Mouse (Mus musculus) spleen, postnatal 14 days (tissue): ENCODE results near the gene Ptpn7.

Experiments used
- DNase-seq, 2 experiments: peaks; one replicate each; pipeline ENCODE4 v3.0.0; 2021 to 2022; ENCODE audit warnings: low spot score in 2 of 2

Ptpn7 gene

DNA sequence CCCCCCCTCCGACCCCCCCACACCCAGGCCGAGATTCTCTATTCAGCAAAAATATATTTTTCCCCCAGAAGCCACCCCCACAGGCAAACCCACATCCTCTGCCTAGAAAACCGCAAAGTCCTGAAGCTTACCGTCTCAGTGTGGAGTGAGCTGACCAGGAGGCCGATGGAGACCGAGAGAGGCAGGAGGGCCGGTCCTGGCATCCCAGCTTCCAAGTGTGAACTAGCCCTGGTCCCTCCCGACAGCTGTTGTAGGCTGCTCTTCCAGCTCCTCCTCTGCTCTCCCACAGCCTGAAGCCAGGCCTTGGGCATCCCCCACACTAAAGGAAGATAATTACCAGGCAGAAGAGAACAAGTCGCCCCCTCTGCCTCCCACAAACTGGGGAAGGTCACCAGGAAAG, 3.5 kb upstream of the Ptpn7 start:
- no peak for DNase-seq

GRCm38 (mm10) chr1:135129543-135130183, 2.8 kb upstream of the Ptpn7 start:
- DNase-seq: no peak

DNA sequence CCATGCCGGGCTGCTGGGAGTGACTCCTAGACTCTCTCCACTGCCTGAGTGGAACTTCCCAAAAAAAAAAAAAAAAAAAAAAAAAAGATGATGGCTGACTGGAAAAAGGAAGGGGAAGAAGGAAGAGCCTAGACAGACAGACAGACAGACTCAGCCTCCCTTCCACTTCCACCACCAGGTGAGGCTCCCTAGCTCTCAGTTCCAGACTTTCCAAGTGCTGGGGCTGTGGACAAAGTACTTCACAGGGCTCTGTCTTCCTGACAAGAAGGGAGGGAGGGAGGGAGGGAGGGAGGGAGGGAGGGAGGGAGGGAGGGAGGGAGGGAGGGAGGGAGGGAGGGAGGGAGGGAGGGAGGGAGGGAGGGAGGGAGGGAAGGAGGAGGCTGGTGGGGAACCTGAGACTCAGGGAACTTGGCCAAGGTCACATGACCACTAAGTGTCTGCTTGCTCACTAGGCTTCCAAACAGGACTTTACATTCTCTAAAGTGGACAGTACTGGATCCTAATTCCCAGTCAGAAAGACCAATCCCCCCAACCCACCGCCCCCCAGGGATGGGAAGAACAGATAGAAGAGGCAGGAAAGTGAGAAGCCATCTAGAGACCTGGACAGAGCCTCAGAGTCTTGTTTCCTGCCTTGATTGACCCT, 2.0 kb upstream of the Ptpn7 start:
- no peak for DNase-seq

GRCm38 (mm10) chr1:135131034-135131433, 1.5 kb upstream of the Ptpn7 start:
- DNase-seq: peak; percentile 39 to 52

DNA sequence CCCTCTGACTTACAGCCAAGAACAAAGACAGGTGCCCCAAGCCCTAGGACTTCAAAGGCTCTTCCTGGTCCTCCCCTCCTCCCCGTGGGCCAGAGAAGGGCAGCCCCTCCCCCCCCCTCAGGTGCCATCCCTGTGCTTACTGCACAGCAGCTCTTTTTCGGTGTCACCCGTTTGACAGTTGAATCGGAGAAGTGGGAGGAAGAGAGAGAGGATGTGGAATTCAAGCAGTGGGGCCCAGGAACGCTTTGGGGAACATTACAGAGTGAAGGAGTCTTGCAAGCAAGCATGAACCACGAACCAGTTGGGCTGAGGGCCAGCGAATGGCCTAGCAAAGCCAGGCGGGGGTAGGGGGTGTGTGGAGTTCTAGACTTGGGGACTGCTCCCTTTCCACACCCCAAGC, 940 bp upstream of the Ptpn7 start:
- DNase-seq: no peak

GRCm38 (mm10) chr1:135132893-135133369, 431 bp downstream of the Ptpn7 start:
- DNase-seq: peak in 1 of 2 experiments; percentile 33

- peak in 1 of 2 experiments; percentile 15 for DNase-seq
Observed at GRCm38 (mm10) chr1:135133678-135134435, 1.4 kb downstream of the Ptpn7 start.

- DNase-seq: no peak
Observed at GRCm38 (mm10) chr1:135135111-135135787, 2.7 kb downstream of the Ptpn7 start.

DNA sequence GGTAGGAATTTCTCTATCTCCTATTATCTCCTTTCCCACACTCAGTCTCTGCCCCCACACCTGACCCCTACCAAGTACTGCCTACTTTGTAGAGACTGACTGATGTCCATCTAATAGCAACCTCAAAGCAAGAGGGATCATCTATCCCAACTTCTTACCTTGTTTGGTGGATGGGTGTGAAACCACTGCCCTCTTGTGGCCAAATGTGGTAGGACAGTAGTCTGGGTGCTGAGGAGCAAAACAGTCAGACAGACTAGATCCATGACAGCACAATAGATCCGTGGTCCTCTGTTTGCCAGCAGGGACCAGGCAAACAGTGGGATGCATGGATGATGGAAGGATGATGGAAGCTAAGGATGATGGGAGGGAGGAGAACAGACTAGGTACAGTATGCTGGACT, 4.0 kb downstream of the Ptpn7 start:
- peak; percentile 42 to 61 for DNase-seq

- peak in 1 of 2 experiments; percentile 7 for DNase-seq
Observed at GRCm38 (mm10) chr1:135139906-135140305, 7.4 kb downstream of the Ptpn7 start.

GRCm38 (mm10) chr1:135142452-135142851, 10.0 kb downstream of the Ptpn7 start:
- DNase-seq: no peak

DNA sequence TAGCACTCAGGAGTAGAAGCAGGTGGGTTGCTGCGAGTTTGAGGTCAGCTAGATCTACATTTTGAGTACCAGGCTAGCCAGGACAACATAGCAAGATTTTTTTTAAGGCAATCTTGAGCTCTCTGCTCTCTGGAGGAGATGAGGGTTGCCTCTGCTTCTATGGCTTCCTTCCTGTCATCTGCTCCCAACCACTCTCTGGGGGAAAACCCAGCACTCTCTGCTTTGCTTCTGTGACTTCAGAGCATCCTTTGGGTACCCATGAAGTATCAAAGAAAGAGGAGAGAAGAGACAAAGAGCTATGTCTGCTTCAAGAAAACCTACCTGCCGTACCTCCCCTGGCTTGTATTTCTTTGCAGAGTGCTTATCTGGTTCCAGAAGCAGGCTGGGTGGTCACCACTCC, 11.4 kb downstream of the Ptpn7 start:
- DNase-seq: no peak

- peak; percentile 74 to 84 for DNase-seq
Observed at GRCm38 (mm10) chr1:135146077-135146945, 13.8 kb downstream of the Ptpn7 start, which contains the start of gene Arl8a. TSS of gene Arl8a (plus strand) at chr1:135146824.

DNA sequence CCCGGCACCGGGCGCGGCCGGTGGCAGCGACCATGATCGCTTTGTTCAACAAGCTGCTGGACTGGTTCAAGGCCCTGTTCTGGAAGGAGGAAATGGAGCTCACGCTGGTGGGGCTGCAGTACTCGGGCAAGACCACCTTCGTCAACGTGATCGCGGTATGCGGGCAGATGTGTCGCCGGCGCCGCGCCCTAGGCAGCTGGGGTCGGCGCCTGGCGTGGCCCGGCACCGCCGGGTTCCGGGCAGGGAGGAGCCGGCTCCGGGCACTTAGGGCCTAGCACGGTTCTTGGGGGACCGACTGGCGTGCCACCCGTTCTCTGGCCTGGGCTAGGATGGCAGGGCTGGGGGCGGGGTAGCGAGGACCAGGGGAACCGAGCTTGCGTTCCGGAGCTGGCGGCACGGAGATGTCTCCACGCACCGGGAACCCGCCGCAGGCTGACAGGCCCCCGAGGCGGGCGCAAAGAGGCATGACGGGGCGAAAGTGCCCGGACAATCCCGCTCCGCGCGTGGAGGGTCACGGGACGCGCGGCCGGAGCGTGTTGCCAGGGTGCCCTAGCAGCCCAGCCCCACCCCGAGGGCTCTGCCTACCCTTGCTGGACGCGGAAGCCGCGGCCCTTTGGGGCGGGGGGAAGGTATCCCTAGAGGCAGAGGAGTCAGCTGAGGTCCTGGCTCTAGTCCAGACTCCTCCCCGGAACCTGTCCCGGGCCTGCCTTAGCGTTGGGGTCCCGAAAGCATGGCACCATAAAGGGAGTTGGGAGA, 14.6 kb downstream of the Ptpn7 start:
- peak; percentile 58 to 65 for DNase-seq

GRCm38 (mm10) chr1:135147702-135148058, 15.2 kb downstream of the Ptpn7 start:
- no peak for DNase-seq

DNA sequence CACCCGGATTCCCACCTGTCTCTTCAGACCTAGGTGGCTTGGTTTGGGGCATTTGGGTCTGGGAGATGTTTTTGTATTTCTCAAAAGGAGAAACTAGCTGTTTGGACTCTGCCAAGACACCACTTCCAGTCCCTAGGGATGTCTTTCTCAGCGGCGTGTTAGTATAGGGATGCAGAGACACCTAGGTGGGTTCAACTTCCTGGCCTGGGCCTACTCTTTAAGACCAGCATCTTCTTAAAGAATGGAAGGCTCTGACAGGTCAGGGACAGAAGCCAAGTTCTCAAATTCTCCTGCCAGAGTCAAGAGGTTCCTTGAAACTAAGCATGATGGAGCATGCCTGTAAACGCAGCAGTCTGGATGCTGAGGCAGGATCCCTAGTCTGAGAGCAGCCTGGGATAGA, 16.0 kb downstream of the Ptpn7 start:
- no peak for DNase-seq

GRCm38 (mm10) chr1:135148996-135149395, 16.5 kb downstream of the Ptpn7 start:
- no peak for DNase-seq

DNA sequence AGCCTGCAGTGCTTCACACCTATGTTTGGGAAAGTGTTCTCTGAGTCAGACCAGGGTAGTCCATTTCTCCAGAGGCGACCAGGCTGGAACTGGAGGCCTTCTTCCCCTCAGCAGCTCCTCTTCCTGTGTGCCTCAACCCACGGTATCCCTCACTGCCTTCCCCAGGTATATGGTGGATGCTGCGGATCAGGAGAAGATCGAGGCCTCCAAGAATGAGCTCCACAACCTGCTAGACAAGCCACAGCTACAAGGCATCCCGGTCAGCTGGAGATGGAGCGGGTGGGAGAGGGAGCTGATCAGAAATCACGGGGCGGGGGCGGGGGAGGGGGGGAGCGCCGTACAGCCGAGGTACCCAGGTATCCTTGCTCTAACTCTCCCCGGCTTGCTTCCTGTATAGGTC, 21.5 kb downstream of the Ptpn7 start:
- DNase-seq: no peak

DNA sequence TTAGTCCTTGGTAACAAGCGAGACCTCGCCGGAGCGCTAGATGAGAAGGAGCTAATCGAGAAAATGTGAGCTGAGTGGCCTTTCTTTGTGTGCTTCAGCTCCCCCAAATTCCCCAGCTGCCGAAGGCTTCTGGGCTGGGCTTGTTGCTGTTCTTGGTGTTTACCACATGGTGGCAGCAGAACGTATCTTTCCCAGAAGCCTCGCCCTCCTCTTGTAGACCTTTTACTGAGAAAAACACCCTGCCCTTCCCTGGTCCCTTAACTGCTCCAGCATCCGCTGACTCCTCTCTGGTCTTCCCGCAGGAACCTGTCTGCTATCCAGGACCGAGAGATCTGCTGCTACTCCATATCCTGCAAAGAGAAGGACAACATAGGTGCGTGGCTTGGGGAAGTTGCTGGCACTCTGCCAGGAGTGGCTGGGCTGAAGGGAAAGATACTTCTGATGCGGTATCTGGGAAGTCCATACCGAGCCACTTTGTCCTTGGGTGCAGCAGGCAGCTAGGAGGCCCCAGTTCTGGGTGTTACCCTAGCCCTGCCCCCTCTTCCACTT, 22.0 kb downstream of the Ptpn7 start:
- peak in 1 of 2 experiments; percentile 56 for DNase-seq

- DNase-seq: no peak
Observed at GRCm38 (mm10) chr1:135156300-135156699, 23.8 kb downstream of the Ptpn7 start.
